Mouse (Mus musculus) NIH3T3 (cell line): ENCODE results near the gene Brca1.
"Not testable (repeated sequence)": the region's sequence is repeated elsewhere in the genome, so short reads cannot be mapped to it uniquely, and the experiment has no call there.

ENCODE experiments used
- DNase-seq: peaks from one replicate; pipeline ENCODE4 v3.0.0-alpha.2; 2012; ENCODE audit warnings: low read depth

The Brca1 gene

DNA sequence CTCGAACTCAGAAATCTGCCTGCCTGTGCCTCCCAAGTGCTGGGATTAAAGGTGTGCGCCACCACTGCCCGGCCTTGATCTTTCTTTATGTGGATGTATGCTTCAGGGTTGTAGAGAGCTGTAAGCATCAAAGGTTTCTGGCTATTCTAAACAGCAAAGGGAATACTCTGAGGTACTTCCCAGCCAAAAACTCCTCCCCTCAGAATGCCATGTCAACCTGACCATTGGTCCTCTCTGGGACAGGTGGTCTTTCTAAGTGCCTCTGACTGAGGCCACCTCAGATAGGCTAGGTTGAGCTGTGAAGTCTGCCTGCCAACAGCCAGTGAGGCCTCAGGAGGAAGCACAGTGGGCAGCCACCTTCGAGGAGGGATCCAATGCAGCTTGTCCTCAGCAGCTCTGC, 102.9 kb downstream of the Brca1 start:
- peak; percentile 37 for DNase-seq

DNA sequence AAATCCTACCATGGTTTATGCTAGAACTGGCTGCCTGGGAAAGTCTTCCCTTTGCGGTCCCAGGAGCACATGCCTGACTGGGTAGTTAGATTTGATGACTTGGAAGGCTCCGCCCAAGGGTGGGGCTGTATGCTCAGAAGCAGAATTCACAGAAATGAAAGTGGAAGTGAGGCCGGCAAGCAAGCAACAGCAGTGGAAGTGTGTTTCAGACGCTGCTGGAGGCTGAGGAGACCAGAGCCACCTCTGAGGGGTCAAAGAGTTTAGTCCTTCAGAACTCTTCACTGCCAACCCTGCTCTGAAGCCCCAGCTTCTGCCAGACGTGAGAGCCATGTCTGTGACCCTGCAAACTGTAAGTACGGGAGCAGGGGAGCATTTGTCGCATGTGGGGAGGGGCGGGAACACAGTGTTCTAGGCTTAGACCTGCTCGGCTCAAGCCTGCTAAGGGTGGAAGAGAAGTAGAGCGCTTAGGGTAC, 103.4 kb downstream of the Brca1 start, which contains the start of gene Ifi35:
Gene Ifi35 (plus strand): TSS at position 134 of the 473 bp plus-strand sequence.
- DNase-seq, result peak; percentile 94

DNA sequence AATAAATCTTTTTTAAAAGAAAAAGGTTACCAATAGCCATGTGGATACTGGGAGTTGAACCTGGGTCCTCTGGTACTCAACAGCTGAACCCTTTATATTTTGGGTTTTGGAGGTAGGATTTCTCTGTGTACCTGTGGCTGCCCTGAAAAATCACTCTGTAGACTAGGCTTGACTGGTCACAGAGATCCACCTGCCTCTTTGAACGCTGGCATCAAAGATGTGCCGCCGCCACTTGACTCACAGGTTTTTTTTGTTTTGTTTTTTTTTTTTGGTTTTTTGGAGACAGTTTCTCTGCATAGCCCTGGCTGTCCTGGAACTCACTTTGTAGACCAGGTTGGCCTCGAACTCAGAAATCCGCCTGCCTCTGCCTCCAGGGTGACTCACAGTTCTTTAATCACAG, 104.0 kb downstream of the Brca1 start:
- no peak for DNase-seq

DNA sequence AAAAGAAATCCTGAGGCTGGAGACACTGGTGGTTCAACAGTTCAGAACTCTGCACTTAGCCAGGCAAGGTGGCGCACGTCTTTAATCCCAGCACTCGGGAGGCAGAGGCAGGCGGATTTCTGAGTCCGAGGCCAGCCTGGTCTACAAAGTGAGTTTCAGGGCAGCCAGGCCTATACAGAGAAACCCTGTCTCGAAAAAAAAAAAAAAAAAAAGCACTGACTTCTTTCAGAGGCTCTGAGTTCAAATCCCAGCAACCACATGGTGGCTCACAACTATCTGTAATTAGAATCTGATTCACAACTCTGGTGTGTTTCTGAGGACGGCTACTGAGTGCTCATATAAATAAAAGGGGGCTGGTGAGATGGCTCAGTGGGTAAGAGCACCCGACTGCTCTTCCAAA, 104.9 kb downstream of the Brca1 start:
- not testable (repeated sequence) for DNase-seq

DNA sequence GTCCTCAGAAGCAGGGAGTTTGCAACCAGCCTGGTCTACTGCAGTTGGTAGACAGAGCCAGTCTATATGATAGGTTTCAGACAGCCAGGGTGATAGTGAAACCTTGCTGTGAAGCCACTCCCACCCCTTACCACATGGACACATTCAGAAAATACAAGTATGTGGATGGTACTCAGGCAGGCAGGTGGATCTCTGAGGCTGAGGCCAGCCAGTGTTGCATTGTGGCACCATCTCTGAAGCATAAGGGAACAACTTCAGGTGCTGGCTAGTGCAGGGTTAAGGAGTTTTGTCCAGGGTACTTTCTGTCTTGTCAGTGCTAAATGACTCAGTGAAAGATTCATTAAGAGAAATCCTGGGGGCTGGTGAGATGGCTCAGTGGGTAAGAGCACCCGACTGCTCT, 105.4 kb downstream of the Brca1 start:
- DNase-seq, result no peak

DNA sequence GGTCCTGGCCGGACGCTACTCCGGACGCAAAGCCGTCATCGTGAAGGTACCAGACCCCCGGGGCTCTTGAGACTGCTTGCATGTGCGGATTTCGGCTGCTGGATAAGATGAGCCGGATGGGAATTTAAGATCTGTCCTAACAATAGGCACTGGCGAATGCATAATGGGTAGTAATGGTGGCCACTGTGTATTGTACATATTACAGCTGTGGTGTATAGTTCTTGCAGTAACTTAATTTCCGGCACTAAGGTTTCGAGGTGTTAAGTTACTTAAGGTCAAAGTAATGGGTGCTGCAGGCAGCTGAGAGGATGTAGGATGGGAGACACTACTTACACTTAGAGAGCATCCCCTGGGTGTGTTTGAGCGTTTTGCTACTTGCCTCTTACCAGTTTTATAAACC, 109.0 kb downstream of the Brca1 start:
- DNase-seq, result no peak

DNA sequence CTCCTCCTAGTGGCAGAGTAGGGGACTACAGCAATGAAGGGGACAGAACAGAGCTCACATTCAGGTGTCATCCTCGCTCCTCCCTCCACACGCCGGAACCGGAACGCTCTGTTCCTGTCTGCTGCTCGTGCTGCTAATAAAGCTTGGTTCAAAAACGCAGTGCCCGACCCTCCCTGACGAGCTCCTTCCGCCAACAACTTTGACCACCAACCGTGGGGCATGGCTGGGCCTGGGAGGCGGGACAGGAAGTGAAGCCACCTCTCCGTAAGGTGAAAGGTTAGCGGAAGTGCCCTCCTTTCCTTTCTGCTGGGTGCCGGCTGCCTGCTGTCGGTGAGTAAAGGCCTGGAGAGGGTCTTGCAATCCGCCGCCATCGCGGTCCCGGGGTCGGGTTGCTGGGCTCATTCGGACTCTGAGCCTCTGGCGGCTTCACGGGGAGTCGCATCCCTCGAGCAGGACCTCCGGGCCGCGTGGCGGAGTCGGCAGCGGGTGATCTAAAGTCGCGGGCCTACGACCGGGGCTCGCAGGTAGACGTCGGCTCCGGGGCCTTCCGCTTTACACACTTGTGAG, 109.5 kb downstream of the Brca1 start, which contains the start of gene Rpl27:
Gene Rpl27 (plus strand): TSS at position 172 of the 567 bp plus-strand sequence.
- DNase-seq, result peak; percentile 99

DNA sequence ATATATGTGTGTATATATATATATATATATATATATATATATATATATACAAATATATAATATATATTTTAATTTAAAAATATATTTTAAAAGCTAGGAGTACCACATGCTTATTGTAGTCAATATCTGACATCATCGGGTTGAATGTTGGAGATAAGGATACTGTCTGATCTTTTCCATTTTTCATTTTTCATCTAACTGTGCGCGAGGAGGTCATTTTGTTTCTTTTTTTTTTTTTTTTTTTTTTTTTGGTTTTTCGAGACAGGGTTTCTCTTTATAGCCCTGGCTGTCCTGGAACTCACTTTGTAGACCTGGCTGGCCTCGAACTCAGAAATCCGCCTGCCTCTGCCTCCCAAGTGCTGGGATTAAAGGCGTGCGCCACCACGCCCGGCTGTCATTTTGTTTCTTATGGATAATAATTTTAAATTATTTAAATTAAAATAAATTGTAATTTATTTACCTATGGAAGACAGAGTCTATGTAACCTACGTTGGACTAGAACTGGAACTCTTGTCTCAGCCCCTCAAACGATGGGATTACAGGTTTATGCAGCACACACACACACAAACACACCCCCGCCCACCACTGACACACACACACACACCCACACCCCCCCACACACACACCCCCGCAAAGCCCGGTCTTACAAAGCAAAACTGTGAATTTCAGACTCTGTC, 110.2 kb downstream of the Brca1 start:
- DNase-seq, result not testable (repeated sequence)
